Mouse (Mus musculus): Measurements from ENCODE around the gene Ms4a15. TPM values are rescaled to one million over a fixed set of nuclear protein-coding genes. Genes with fewer than 3 reads are reported as not detected.

The Ms4a15 gene
- polyA plus RNA-seq (2011; ENCODE audit: insufficient read depth, insufficient read length, low replicate concordance, missing spikeins) = not detected in 2 replicates

DNA sequence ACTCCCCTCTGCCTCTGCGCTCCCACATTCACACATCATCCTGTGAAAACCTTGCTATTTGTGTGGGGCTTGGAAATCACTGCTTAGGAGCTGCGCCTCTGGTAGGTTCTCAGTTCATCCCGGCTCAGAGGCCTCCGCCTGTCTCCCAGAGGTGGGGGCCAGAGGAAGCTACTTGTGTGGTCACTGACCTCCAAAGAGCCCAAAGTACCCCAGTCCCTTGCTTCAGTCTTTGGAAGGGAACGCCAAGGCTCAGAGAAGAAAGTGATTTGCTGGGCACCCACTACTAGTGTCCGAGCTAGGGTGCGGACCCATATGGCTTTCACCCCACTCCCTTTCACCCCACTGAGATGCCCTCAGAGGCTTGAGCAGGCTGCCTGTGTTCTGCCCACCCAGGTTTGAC, at the start of gene Ms4a15:
Ms4a15 (minus strand) TSS at position 101 of the 400 bp plus-strand sequence.
- H3K27ac ChIP-seq (ENCODE audit: control insufficient read depth, insufficient read depth, low read depth, low read length, poor library complexity) = no peak within 1 kb of the TSS
- TF ChIP-seq POLR2A (IDR thresholded peaks at IDR 0.05; ENCODE audit: borderline replicate concordance, control insufficient read depth, low read depth, low read length) = no peak
- no peak for TF ChIP-seq CTCF (IDR thresholded peaks at IDR 0.05; ENCODE audit: control insufficient read depth, insufficient read depth, low read length)
- H3K4me3 ChIP-seq (replicated peaks; ENCODE audit: control insufficient read depth, low read depth, low read length) = no peak within 1 kb of the TSS
- H3K4me1 ChIP-seq (ENCODE audit: control insufficient read depth, insufficient read depth, low read length) = no peaks in the 10 kb centered on the region
- 88% methylated on average over 7 of the region's 7 CpGs for WGBS

DNA sequence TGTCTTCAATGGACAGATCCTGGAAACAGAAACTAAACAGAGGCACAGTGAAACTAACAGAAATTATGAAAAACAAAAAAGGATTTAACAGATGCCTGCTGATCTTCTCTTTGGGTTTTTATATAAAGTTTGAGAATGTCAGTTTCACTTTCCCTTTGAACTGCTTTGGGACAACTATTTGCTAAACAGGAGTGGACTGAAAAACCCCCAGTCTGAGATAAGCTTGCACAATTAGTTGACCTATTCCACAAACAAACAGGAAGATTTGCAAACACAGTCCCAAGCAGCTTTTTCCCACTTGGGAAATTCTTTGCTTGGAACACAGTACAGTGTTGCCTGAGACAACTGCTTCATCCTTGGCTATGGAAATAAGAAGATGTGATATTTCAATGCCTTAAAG, 44.5 kb upstream of the Ms4a15 start:
- Histone ChIP-seq H3K4me3 (replicated peaks; ENCODE audit: control insufficient read depth, low read depth, low read length) (no peak overlapping the region), H3K4me1 (ENCODE audit: control insufficient read depth, insufficient read depth, low read length) (no peaks in the 10 kb centered on the region), H3K27ac (ENCODE audit: control insufficient read depth, insufficient read depth, low read depth, low read length, poor library complexity) (no peak overlapping the region)
- TF ChIP-seq CTCF (IDR thresholded peaks at IDR 0.05; ENCODE audit: control insufficient read depth, insufficient read depth, low read length) (no peak), POLR2A (IDR thresholded peaks at IDR 0.05; ENCODE audit: borderline replicate concordance, control insufficient read depth, low read depth, low read length) (no peak)

- H3K4me3 ChIP-seq (replicated peaks; ENCODE audit: control insufficient read depth, low read depth, low read length) = no peak overlapping the region
- no peaks in the 10 kb centered on the region for H3K4me1 ChIP-seq (ENCODE audit: control insufficient read depth, insufficient read depth, low read length)
- TF ChIP-seq POLR2A (IDR thresholded peaks at IDR 0.05; ENCODE audit: borderline replicate concordance, control insufficient read depth, low read depth, low read length) (no peak), CTCF (IDR thresholded peaks at IDR 0.05; ENCODE audit: control insufficient read depth, insufficient read depth, low read length) (no peak)
- H3K27ac ChIP-seq (ENCODE audit: control insufficient read depth, insufficient read depth, low read depth, low read length, poor library complexity) = no peak overlapping the region
Observed at GRCm38 (mm10) chr19:11022382-11022781, 29.3 kb upstream of the Ms4a15 start.

- no peak within 1 kb of the TSS for H3K27ac ChIP-seq (ENCODE audit: control insufficient read depth, insufficient read depth, low read depth, low read length, poor library complexity)
- WGBS = 81% methylated on average over 3 of the region's 3 CpGs
- no peak within 1 kb of the TSS for H3K4me3 ChIP-seq (replicated peaks; ENCODE audit: control insufficient read depth, low read depth, low read length)
- TF ChIP-seq CTCF (IDR thresholded peaks at IDR 0.05; ENCODE audit: control insufficient read depth, insufficient read depth, low read length) (no peak), POLR2A (IDR thresholded peaks at IDR 0.05; ENCODE audit: borderline replicate concordance, control insufficient read depth, low read depth, low read length) (no peak)
- H3K4me1 ChIP-seq (ENCODE audit: control insufficient read depth, insufficient read depth, low read length) = no peaks in the 10 kb centered on the region
Observed at GRCm38 (mm10) chr19:11017891-11018290, 24.8 kb upstream of the Ms4a15 start, which contains the start of gene Ms4a18. Ms4a18 (minus strand) TSS chr19:11018031.

- no peak for TF ChIP-seq CTCF (IDR thresholded peaks at IDR 0.05; ENCODE audit: control insufficient read depth, insufficient read depth, low read length)
- no peak for TF ChIP-seq POLR2A (IDR thresholded peaks at IDR 0.05; ENCODE audit: borderline replicate concordance, control insufficient read depth, low read depth, low read length)
- WGBS = 84% methylated on average over 2 of the region's 2 CpGs
- Histone ChIP-seq H3K27ac (ENCODE audit: control insufficient read depth, insufficient read depth, low read depth, low read length, poor library complexity) (no peak overlapping the region), H3K4me1 (ENCODE audit: control insufficient read depth, insufficient read depth, low read length) (no peaks in the 10 kb centered on the region), H3K4me3 (replicated peaks; ENCODE audit: control insufficient read depth, low read depth, low read length) (no peak overlapping the region)
Observed at GRCm38 (mm10) chr19:11017251-11017650, 24.2 kb upstream of the Ms4a15 start.

DNA sequence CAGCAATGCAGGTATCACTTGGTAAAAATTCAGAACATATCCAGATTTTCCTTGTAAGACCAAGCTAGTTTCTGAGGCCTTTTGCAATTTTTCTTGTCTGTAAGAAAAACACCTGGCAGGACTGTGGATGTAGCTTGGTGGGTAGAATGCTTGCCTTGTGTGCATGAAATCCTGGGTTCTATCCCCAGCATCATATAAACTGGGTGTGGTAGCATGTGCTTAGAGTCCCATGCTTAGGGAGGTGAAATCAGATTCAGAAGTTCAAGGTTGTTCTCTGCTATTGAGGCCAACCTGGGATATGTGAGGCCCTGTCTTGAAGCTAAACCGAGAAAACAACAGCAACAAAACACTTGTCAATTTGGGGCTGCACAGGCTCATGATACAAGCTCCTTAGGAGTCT, 22.9 kb upstream of the Ms4a15 start:
- no peak overlapping the region for H3K4me3 ChIP-seq (replicated peaks; ENCODE audit: control insufficient read depth, low read depth, low read length)
- no peak overlapping the region for H3K27ac ChIP-seq (ENCODE audit: control insufficient read depth, insufficient read depth, low read depth, low read length, poor library complexity)
- H3K4me1 ChIP-seq (ENCODE audit: control insufficient read depth, insufficient read depth, low read length) = no peaks in the 10 kb centered on the region
- WGBS = 89% methylated on average over 1 of the region's 1 CpGs
- TF ChIP-seq POLR2A (IDR thresholded peaks at IDR 0.05; ENCODE audit: borderline replicate concordance, control insufficient read depth, low read depth, low read length) = no peak
- no peak for TF ChIP-seq CTCF (IDR thresholded peaks at IDR 0.05; ENCODE audit: control insufficient read depth, insufficient read depth, low read length)

DNA sequence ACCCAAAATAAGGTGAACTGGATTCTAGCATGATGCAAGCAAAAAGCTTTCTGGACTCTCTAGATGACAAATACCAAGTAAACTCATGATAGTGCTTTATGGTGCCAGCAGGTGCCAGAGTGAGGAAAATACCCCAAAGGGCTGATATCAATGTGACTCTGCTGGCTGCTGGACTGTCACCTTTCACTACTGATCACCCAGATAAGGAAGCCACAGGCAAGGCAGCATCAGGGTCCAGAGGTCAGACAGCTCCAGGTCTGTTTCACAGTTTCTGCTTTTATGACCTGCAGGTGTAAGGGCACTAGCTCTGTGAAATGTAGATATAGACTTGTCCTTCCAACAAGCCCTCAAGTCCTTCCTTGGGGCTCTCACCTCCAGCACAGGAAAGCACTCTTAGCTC, 22.4 kb upstream of the Ms4a15 start:
- TF ChIP-seq POLR2A (IDR thresholded peaks at IDR 0.05; ENCODE audit: borderline replicate concordance, control insufficient read depth, low read depth, low read length) (no peak), CTCF (IDR thresholded peaks at IDR 0.05; ENCODE audit: control insufficient read depth, insufficient read depth, low read length) (no peak)
- H3K4me1 ChIP-seq (ENCODE audit: control insufficient read depth, insufficient read depth, low read length) = no peaks in the 10 kb centered on the region
- H3K27ac ChIP-seq (ENCODE audit: control insufficient read depth, insufficient read depth, low read depth, low read length, poor library complexity) = no peak overlapping the region
- H3K4me3 ChIP-seq (replicated peaks; ENCODE audit: control insufficient read depth, low read depth, low read length) = no peak overlapping the region

- TF ChIP-seq POLR2A (IDR thresholded peaks at IDR 0.05; ENCODE audit: borderline replicate concordance, control insufficient read depth, low read depth, low read length) = no peak
- no peak for TF ChIP-seq CTCF (IDR thresholded peaks at IDR 0.05; ENCODE audit: control insufficient read depth, insufficient read depth, low read length)
- no peaks in the 10 kb centered on the region for H3K4me1 ChIP-seq (ENCODE audit: control insufficient read depth, insufficient read depth, low read length)
Observed at GRCm38 (mm10) chr19:10991911-10992310, 1.1 kb downstream of the Ms4a15 start.

DNA sequence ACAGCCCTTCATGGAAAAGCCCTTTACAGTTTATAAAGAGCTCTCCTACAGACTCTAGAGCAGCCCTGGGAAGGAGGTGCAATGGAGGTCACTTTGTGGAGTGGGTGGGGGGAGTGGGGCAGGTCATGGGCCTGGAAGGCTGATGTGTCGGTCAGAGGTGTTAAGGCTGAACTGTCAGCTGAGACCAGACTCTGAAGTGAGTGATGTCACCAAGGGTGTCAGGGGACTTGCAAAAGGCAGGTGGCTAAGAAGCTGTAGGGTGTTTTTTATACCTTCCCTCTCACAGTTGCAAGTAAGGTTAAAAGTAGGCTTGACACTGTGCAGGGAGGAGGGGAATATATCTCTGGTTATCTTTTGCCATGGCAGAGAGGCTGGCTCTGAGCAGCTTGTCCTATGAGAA, 2.3 kb downstream of the Ms4a15 start:
- no peak for TF ChIP-seq POLR2A (IDR thresholded peaks at IDR 0.05; ENCODE audit: borderline replicate concordance, control insufficient read depth, low read depth, low read length)
- TF ChIP-seq CTCF (IDR thresholded peaks at IDR 0.05; ENCODE audit: control insufficient read depth, insufficient read depth, low read length) = no peak
- Histone ChIP-seq H3K4me1 (ENCODE audit: control insufficient read depth, insufficient read depth, low read length) (no peaks in the 10 kb centered on the region), H3K27ac (ENCODE audit: control insufficient read depth, insufficient read depth, low read depth, low read length, poor library complexity) (no peak overlapping the region), H3K4me3 (replicated peaks; ENCODE audit: control insufficient read depth, low read depth, low read length) (no peak overlapping the region)
- 85% methylated on average over 1 of the region's 1 CpGs for WGBS

More at GRCm38 (mm10) chr19:10991911-10992310, 1.1 kb downstream of the Ms4a15 start:
- Histone ChIP-seq H3K27ac (ENCODE audit: control insufficient read depth, insufficient read depth, low read depth, low read length, poor library complexity) (no peak overlapping the region), H3K4me3 (replicated peaks; ENCODE audit: control insufficient read depth, low read depth, low read length) (no peak overlapping the region)

All from bone marrow, adult 2 months (tissue).